Mouse (Mus musculus): ENCODE measurements around the gene Fau. TPM values are rescaled to one million over a fixed set of nuclear protein-coding genes. Genes with fewer than 3 reads are reported as not detected.
A peak's percentile ranks its signal among the peaks of the same experiment; 100 is the strongest.

The Fau gene
- polyA plus RNA-seq, 1 experiment from 2014 or later: 785 TPM

GRCm38 (mm10) chr19:6079983-6080480 is 22.4 kb downstream of the Fau start, which contains the start of gene Tmem262:
TSS of gene Tmem262 (plus strand) at chr19:6080033.
- Histone ChIP-seq H3K36me3 (ENCODE audit: control insufficient read depth, insufficient read depth, low read length) (peaks cover 33% of the 10 kb centered on the region), H3K4me2 (ENCODE audit: low read length) (no peak within 1 kb of the TSS), H3K27me3 (replicated peaks; ENCODE audit: control insufficient read depth, insufficient read depth, low read length) (no peaks in the 10 kb centered on the region), H3K9me3 (replicated peaks; ENCODE audit: control insufficient read depth, low read length) (no peaks in the 10 kb centered on the region), H3K27ac (ENCODE audit: low read depth, low read length) (no peak within 1 kb of the TSS), H3K4me1 (ENCODE audit: control insufficient read depth, insufficient read depth, low read length) (peaks cover 13% of the 10 kb centered on the region), H3K9ac (ENCODE audit: low read length) (no peak within 1 kb of the TSS), H3K4me3 (ENCODE audit: low read depth, low read length) (no peak within 1 kb of the TSS)
- 95% methylated on average over 12 of the region's 12 CpGs for WGBS
- DNase-seq (ENCODE audit: low spot score): no peak
- no peak for ATAC-seq

- no peak within 1 kb of the TSS for H3K9ac ChIP-seq (ENCODE audit: low read length)
- H3K27me3 ChIP-seq (replicated peaks; ENCODE audit: control insufficient read depth, insufficient read depth, low read length): no peaks in the 10 kb centered on the region
- H3K27ac ChIP-seq (ENCODE audit: low read depth, low read length): no peak within 1 kb of the TSS
- WGBS: 87% methylated on average over 9 of the region's 9 CpGs
- peaks cover 32% of the 10 kb centered on the region for H3K36me3 ChIP-seq (ENCODE audit: control insufficient read depth, insufficient read depth, low read length)
- ATAC-seq: no peak
- H3K4me3 ChIP-seq (ENCODE audit: low read depth, low read length): no peak within 1 kb of the TSS
- H3K9me3 ChIP-seq (replicated peaks; ENCODE audit: control insufficient read depth, low read length): no peaks in the 10 kb centered on the region
- H3K4me1 ChIP-seq (ENCODE audit: control insufficient read depth, insufficient read depth, low read length): peaks cover 8% of the 10 kb centered on the region; the same call in 1 of the 2 replicates
- DNase-seq (ENCODE audit: low spot score): no peak
- no peak within 1 kb of the TSS for H3K4me2 ChIP-seq (ENCODE audit: low read length)
Measured at GRCm38 (mm10) chr19:6082156-6082555, 24.5 kb downstream of the Fau start, which contains the start of gene Gm28374. TSS of gene Gm28374 (minus strand) at chr19:6082256.

GRCm38 (mm10) chr19:6084478-6085248 is 27.0 kb downstream of the Fau start, which contains the start of the genes Zfpl1 and Cdca5:
TSS of gene Zfpl1 (minus strand) at chr19:6084956.
TSS of gene Cdca5 (plus strand) at chr19:6084983.
- WGBS: under 1% methylated on average over 58 of the region's 58 CpGs

GRCm38 (mm10) chr19:6085417-6085879 is 27.8 kb downstream of the Fau start:
- ATAC-seq (peak; percentile 80), DNase-seq (ENCODE audit: low spot score) (peak; percentile 80)
- peak overlapping the region; percentile 68 for H3K4me3 ChIP-seq (ENCODE audit: low read depth, low read length)
- H3K27me3 ChIP-seq (replicated peaks; ENCODE audit: control insufficient read depth, insufficient read depth, low read length): no peaks in the 10 kb centered on the region
- peaks cover 8% of the 10 kb centered on the region; the same call in 1 of the 2 replicates for H3K4me1 ChIP-seq (ENCODE audit: control insufficient read depth, insufficient read depth, low read length)
- under 1% methylated on average over 17 of the region's 17 CpGs for WGBS
- no peaks in the 10 kb centered on the region for H3K9me3 ChIP-seq (replicated peaks; ENCODE audit: control insufficient read depth, low read length)
- peak overlapping the region; percentile 88 for H3K4me2 ChIP-seq (ENCODE audit: low read length)
- no peak overlapping the region for H3K27ac ChIP-seq (ENCODE audit: low read depth, low read length)
- H3K36me3 ChIP-seq (ENCODE audit: control insufficient read depth, insufficient read depth, low read length): peaks cover 43% of the 10 kb centered on the region
- peak overlapping the region; percentile 71 for H3K9ac ChIP-seq (ENCODE audit: low read length)

More at GRCm38 (mm10) chr19:6084478-6085248, 27.0 kb downstream of the Fau start, which contains the start of the genes Zfpl1 and Cdca5:
- Histone ChIP-seq H3K27ac (ENCODE audit: low read depth, low read length) (0 out of 2 replicates have a peak within 1 kb of the TSS, but pooled peaks have one; percentile 39), H3K9ac (ENCODE audit: low read length) (peak within 1 kb of the TSS; percentile 71), H3K4me1 (ENCODE audit: control insufficient read depth, insufficient read depth, low read length) (peaks cover 8% of the 10 kb centered on the region; the same call in 1 of the 2 replicates), H3K4me3 (ENCODE audit: low read depth, low read length) (peak within 1 kb of the TSS; percentile 68), H3K4me2 (ENCODE audit: low read length) (peak within 1 kb of the TSS; percentile 92), H3K27me3 (replicated peaks; ENCODE audit: control insufficient read depth, insufficient read depth, low read length) (no peaks in the 10 kb centered on the region), H3K36me3 (ENCODE audit: control insufficient read depth, insufficient read depth, low read length) (peaks cover 42% of the 10 kb centered on the region), H3K9me3 (replicated peaks; ENCODE audit: control insufficient read depth, low read length) (no peaks in the 10 kb centered on the region)
- DNase-seq (ENCODE audit: low spot score): peak; percentile 99
- ATAC-seq: peak; percentile 95

- Histone ChIP-seq H3K9ac (ENCODE audit: low read length) (no peak overlapping the region), H3K4me1 (ENCODE audit: control insufficient read depth, insufficient read depth, low read length) (peaks cover 7% of the 10 kb centered on the region; the same call in 1 of the 2 replicates), H3K27ac (ENCODE audit: low read depth, low read length) (no peak overlapping the region), H3K9me3 (replicated peaks; ENCODE audit: control insufficient read depth, low read length) (no peaks in the 10 kb centered on the region), H3K4me2 (ENCODE audit: low read length) (no peak overlapping the region), H3K36me3 (ENCODE audit: control insufficient read depth, insufficient read depth, low read length) (peaks cover 43% of the 10 kb centered on the region), H3K27me3 (replicated peaks; ENCODE audit: control insufficient read depth, insufficient read depth, low read length) (no peaks in the 10 kb centered on the region), H3K4me3 (ENCODE audit: low read depth, low read length) (no peak overlapping the region)
- ATAC-seq (no peak), DNase-seq (ENCODE audit: low spot score) (no peak)
- 96% methylated on average over 13 of the region's 13 CpGs for WGBS
Measured at GRCm38 (mm10) chr19:6088841-6089240, 31.2 kb downstream of the Fau start.

GRCm38 (mm10) chr19:6094119-6094518 is 36.5 kb downstream of the Fau start, which contains the start of gene AC131692.1:
TSS of gene AC131692.1 (plus strand) at chr19:6094419.
- no peak within 1 kb of the TSS for H3K4me3 ChIP-seq (ENCODE audit: low read depth, low read length)
- H3K4me2 ChIP-seq (ENCODE audit: low read length): no peak within 1 kb of the TSS
- ATAC-seq: no peak
- peaks cover 44% of the 10 kb centered on the region for H3K36me3 ChIP-seq (ENCODE audit: control insufficient read depth, insufficient read depth, low read length)
- H3K27me3 ChIP-seq (replicated peaks; ENCODE audit: control insufficient read depth, insufficient read depth, low read length): no peaks in the 10 kb centered on the region
- no peaks in the 10 kb centered on the region for H3K9me3 ChIP-seq (replicated peaks; ENCODE audit: control insufficient read depth, low read length)
- WGBS: 93% methylated on average over 7 of the region's 7 CpGs
- H3K4me1 ChIP-seq (ENCODE audit: control insufficient read depth, insufficient read depth, low read length): no peaks in the 10 kb centered on the region
- no peak within 1 kb of the TSS for H3K9ac ChIP-seq (ENCODE audit: low read length)
- DNase-seq (ENCODE audit: low spot score): no peak
- no peak within 1 kb of the TSS for H3K27ac ChIP-seq (ENCODE audit: low read depth, low read length)

- no peak for DNase-seq (ENCODE audit: low spot score)
- no peak overlapping the region for H3K4me3 ChIP-seq (ENCODE audit: low read depth, low read length)
- no peak for ATAC-seq
- H3K27ac ChIP-seq (ENCODE audit: low read depth, low read length): no peak overlapping the region
- H3K36me3 ChIP-seq (ENCODE audit: control insufficient read depth, insufficient read depth, low read length): peaks cover 15% of the 10 kb centered on the region; the same call in 1 of the 2 replicates
- no peaks in the 10 kb centered on the region for H3K9me3 ChIP-seq (replicated peaks; ENCODE audit: control insufficient read depth, low read length)
- 89% methylated on average over 3 of the region's 3 CpGs for WGBS
- H3K9ac ChIP-seq (ENCODE audit: low read length): no peak overlapping the region
- no peak overlapping the region for H3K4me2 ChIP-seq (ENCODE audit: low read length)
- no peaks in the 10 kb centered on the region for H3K4me1 ChIP-seq (ENCODE audit: control insufficient read depth, insufficient read depth, low read length)
- H3K27me3 ChIP-seq (replicated peaks; ENCODE audit: control insufficient read depth, insufficient read depth, low read length): no peaks in the 10 kb centered on the region
Measured at GRCm38 (mm10) chr19:6097847-6098246, 40.2 kb downstream of the Fau start.

- no peak overlapping the region for H3K27ac ChIP-seq (ENCODE audit: low read depth, low read length)
- 84% methylated on average over 6 of the region's 6 CpGs for WGBS
- H3K4me1 ChIP-seq (ENCODE audit: control insufficient read depth, insufficient read depth, low read length): no peaks in the 10 kb centered on the region
- no peaks in the 10 kb centered on the region for H3K27me3 ChIP-seq (replicated peaks; ENCODE audit: control insufficient read depth, insufficient read depth, low read length)
- DNase-seq (ENCODE audit: low spot score) (no peak), ATAC-seq (no peak)
- no peaks in the 10 kb centered on the region for H3K9me3 ChIP-seq (replicated peaks; ENCODE audit: control insufficient read depth, low read length)
- H3K9ac ChIP-seq (ENCODE audit: low read length): no peak overlapping the region
- H3K36me3 ChIP-seq (ENCODE audit: control insufficient read depth, insufficient read depth, low read length): no peaks in the 10 kb centered on the region
- H3K4me3 ChIP-seq (ENCODE audit: low read depth, low read length): no peak overlapping the region
- H3K4me2 ChIP-seq (ENCODE audit: low read length): no peak overlapping the region
Measured at GRCm38 (mm10) chr19:6101186-6101585, 43.5 kb downstream of the Fau start.
